Comparison of ENCODE assay signal across 8 mouse cellular contexts in genomic region chr14:14521331-14521730, GRCm38 (mm10).
DNase-seq lines count a peak whose midpoint lies in the region.

No protein-coding gene starts in this region.

- peak; percentile 36 to 83 for DNase-seq in adrenal gland, adult (ENCODE audit: inconsistent age in 2 of 2, low spot score in 1 of 2)
- peak; percentile 64 for DNase-seq in adrenal gland, adult 2 months
- DNase-seq in adrenal gland, adult 8-10 months: peak; percentile 67
- DNase-seq in adrenal gland, postnatal 10 days: peak; percentile 51
- peak; percentile 64 for DNase-seq in adrenal gland, postnatal 14 days
- peak; percentile 32 for DNase-seq in adrenal gland, postnatal 25 days
- peak; percentile 44 to 70 for DNase-seq in adrenal gland, postnatal 36 days
- DNase-seq in heart, adult 11 months: peak; percentile 79

Comparison
In these comparisons a context has a peak if more than half of its experiments do, and no peak if none do; other contexts are left out.
1. Peak in every context shown above with its lines: DNase-seq.